Mouse (Mus musculus) c-Kit-positive CD71-positive TER-119-negative erythroid progenitor cells, embryonic 14.5 days (primary cell): ENCODE data around the gene Srcin1.
A peak's percentile ranks its signal among the peaks of the same experiment; 100 is the strongest.

Experiments used
- DNase-seq: peaks from one replicate; pipeline ENCODE4 v3.0.0-alpha.2; 2013; ENCODE audit warnings: low read depth

Srcin1 gene

DNA sequence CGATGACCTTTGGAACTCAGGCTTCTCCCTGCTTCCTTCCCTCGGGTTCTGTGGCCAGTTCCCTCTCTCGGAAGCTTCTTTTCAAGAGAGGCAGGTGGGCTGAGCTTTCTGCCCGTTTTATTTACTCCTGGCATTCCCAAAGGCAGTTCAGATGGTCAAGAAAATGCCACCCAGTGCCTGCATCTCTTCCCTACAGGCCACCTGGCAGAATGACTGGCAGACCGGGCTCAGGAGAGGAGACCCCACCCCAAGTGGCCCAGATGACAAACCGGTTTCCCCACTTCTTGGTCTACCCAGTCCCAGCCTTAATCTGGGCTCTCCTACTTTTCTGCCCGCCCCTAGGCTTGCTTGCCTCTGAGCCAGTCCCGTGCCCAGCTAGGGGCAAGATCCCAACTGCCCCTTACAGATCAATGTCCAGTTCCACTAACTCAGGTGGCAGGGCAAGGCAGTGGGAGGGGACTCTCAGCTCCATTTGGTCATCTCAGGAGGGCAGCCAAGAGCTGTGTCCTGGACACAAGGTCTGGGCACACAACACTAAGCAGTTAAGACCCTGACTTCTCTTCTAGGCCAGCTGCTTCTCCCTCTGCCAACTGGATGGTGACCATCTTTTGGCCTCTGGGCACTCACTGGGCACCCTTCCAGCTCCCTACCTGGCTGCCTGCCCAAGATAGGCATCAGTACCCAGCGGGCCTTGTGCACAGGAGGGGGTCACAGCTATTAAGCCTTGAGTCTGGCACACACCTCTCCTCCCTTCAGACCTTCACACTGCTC lies at the start of gene Srcin1:
Gene Srcin1 (minus strand): TSS at position 51 of the 771 bp plus-strand sequence.
- DNase-seq = no peak

GRCm38 (mm10) chr11:97625551-97625950 lies 49.6 kb upstream of the Srcin1 start:
- DNase-seq = no peak

- DNase-seq = no peak
These were observed 47.2 kb upstream of the Srcin1 start for GRCm38 (mm10) chr11:97623166-97623565.

DNA sequence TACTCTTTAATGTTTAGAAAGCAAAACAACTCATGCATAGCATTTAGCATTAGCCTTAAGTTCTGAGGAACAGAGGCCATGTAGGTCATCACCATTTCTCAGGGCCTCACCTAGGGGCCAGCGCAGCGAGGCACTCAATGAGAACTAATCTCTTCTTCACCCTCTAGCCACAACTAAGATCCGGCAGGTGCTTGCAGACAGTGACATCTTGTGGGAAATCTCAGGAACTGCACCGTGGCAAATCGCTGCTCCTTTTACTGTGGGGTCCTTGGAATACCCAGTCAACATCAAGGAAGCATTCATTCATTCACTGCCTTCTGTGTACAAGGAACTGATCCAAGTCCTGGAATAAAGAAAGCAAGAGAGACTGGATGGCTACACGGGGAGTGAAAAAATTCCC lies 46.5 kb upstream of the Srcin1 start:
- DNase-seq = peak; percentile 41

DNA sequence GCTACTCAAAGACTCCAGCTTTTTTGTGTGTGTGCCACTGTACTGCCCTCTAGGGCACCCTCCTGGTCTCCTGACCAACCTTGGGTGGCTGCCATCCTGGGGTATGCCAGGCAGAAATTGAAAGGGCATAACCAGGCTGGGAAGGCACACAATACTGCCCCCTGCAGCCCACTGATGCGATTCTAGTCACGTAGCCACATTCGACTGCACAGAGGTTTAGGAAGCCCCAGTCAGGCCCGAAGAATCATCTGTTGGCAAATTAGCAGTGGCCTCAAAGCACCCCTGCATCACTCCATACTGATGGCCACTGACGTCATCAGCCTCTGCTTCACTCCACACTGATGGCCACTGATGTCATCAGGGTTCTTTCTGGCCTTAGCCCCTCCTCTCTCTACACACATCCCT lies 43.4 kb upstream of the Srcin1 start:
- no peak for DNase-seq

- no peak for DNase-seq
These were observed 42.4 kb upstream of the Srcin1 start for GRCm38 (mm10) chr11:97618368-97618767.

DNA sequence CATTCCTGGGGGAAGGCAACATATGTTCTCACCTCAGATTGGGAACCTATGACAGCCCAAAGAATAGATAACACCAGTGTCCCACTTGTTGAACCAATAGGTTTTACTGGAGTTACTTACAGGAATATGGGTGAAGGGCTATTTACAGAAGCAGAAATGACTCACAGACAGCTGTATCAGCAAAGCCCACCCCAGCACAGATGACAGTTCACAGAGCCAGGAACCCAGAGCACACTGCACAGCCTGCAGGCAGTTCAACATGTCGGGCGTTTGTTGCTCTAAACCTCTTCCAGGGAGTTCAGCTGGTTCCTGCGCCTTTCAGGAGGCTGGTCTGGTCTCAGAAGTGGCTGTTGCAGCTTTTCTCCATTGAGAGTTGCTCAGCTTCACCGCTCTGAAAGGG lies 39.3 kb upstream of the Srcin1 start:
- DNase-seq = no peak

GRCm38 (mm10) chr11:97611076-97611475 lies 35.1 kb upstream of the Srcin1 start:
- no peak for DNase-seq

- no peak for DNase-seq
These were observed 33.8 kb upstream of the Srcin1 start for GRCm38 (mm10) chr11:97609743-97610142.

- DNase-seq = no peak
These were observed 32.9 kb upstream of the Srcin1 start for GRCm38 (mm10) chr11:97608933-97609332.

DNA sequence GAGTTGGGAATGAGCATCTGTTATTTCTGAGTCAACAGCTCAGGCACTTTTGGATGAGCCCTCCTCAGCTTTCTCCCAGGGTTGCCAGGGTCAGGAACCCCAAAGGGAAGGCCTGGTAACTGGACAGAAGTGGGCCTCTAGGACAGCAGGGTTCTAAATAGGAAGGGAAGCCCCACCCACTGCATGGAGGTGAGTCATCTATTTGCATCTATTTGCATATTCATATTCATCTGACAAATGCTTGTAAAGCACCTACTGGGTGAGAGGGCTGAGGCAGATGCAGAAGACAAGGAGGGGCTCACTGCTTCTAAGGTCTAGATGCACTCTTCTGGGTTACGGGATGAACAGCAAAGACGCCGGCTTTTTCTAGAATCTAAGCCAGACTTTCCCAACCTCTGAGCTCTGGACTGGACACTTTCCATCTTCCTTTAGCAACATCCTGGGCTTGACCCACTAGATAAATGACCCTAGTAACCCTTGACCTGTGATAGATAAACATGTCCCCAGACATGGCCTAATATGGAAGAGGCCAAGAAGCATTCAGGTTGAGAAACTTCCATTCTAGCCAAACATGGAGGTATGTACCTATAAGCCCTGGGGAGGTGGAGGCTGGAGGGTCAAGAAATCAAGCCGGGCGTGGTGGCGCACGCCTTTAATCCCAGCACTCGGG lies 31.2 kb upstream of the Srcin1 start:
- DNase-seq = no peak

GRCm38 (mm10) chr11:97603891-97604290 lies 27.9 kb upstream of the Srcin1 start:
- DNase-seq = no peak

DNA sequence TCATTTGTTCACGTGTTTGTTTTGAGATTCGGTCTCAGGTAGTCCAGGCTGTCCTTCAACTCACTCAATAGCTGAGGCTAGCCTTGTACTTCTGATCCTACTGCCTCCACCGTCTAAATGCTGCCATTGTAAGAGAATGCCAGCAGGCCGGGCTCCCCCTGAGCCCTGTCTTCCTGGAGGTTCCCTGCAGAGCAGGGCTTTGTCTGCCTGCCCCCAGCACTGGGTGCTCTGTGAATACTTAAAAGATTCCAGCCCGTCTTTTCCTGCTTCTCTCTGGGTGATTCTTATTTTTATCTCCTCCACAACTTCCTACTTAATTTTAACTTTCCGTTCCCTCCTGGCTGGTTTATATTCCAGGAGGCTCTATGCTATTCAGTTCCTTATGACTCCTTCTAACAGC lies 26.2 kb upstream of the Srcin1 start:
- DNase-seq = no peak

- no peak for DNase-seq
These were observed 23.1 kb upstream of the Srcin1 start for GRCm38 (mm10) chr11:97599104-97599503.

DNA sequence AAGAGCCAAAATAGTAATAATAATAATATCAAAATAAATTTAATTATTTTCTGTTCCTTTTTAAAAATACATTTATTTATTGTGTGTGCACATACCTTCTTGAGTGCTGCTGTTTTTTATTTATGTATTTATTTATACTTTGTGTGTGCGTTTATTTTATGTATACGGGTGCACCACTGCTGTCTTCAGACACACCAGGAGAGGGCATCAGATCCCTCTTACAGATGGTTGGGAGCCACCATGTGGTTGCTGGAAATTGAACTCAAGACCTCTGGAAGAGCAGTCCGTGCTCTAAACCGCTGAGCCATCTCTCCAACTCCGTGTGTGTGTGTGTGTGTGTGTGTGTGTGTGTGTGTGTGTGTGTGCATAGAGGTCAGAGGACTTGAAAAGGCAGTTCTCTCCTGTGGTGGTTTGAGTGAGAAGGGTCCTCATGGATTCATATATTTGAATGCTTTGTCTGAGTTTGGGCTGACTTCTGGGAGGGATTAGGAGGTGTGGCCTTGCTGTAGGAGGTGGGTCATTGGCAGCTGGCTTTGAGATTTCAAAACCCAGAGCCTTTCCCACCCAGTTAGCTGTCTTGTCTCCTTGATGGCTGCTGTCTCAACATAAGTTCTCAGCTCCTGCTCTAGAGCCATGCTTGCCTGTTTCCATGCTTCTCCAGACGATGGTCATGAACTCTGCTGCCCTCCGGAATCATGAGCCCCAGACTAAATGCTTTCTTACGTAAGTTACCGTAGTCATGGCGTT lies 22.1 kb upstream of the Srcin1 start:
- DNase-seq = no peak

DNA sequence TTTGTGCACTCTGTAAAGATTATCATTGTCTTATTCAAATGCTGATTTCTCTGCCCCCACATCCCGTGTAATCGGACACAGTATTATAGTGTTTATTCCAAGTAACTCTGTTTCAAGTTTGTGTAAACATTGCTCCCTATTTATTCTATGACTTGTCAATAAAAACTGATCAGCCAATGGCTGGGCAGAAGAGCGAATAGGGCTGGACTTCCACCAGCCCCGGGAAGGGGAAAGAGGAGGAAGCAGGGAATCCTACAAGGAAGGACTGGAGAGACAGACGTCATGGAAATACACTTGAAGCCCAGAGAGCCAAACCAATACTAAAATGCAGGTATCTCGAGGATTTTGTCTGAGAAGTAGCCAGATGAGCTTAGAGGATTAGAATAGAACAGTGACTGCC lies 18.1 kb upstream of the Srcin1 start:
- DNase-seq = no peak

DNA sequence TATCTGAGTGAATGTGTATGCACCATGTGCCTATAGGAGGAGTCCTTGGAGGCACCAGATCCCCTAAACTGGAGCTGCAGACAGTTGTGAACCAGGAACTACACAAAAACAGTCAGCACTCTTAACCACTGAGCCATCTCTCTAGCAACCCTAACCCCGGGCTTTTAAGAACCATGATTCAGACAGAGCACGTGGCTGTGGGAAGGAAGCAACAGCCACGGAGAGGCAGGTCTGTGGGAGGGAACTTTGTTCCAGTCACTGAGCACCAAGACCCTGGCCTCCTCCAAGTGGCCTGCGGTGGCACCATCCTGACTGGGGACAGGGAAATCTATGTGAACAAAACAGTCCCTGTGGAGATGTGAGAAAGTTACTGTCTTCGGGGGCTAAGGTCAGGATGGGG lies 15.9 kb upstream of the Srcin1 start:
- no peak for DNase-seq

DNA sequence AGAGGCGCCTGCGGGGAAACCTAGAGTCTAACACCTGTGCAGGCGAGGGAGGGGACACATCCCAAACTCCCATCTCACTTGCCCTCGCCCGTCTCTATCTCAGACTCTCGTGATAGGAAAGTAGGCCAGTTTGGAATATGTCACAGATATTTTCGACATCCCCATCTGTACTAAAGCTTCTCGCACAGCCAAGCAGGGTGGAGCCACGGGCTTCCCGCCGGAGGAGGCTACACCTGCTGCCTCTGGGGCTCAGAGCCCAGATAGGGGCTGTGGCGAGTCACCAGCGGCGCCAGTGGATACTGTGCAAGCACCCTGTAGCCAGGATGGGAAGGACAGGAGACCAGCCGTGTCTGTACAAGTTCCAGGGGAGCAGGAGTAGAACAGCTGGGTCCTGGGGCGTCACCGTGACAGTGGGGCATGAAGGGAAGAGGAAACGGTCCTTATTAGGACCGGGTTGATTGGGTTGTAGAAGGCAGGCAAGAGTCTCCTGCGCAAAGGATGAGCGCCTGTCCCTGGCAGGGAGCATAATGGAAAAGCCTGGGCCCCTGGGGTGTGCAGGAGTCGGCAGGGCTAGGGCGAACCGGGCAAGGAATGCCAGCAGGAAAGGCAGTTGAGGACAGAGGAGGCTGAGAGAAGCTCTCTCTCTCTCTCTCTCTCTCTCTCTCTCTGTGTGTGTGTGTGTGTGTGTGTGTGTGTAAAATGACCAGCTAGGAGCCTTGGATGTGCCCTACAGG lies 14.4 kb upstream of the Srcin1 start:
- DNase-seq = no peak

- no peak for DNase-seq
These were observed 13.2 kb upstream of the Srcin1 start for GRCm38 (mm10) chr11:97589216-97589615.

- no peak for DNase-seq
These were observed 9.9 kb upstream of the Srcin1 start for GRCm38 (mm10) chr11:97585932-97586331.

GRCm38 (mm10) chr11:97584476-97584875 lies 8.5 kb upstream of the Srcin1 start:
- no peak for DNase-seq
